Mouse (Mus musculus) heart, embryonic 16.5 days (tissue): ENCODE data around the gene Acadvl. TPM values are rescaled to one million over a fixed set of nuclear protein-coding genes. Genes with fewer than 3 reads are reported as not detected.

Experiments
- ATAC-seq: fragments of 200-750 bp; cut with Nextera tagmentation; replicated peaks from 2 replicates; pipeline ENCODE4 v1.8.0; 2017; ENCODE audit warnings: moderate number of reproducible peaks; ENCODE audit not compliant: insufficient read depth, low FRiP score; ENCODE audit errors: extremely low read depth
- H3K27ac ChIP-seq: fragments of 300-500 bp; sonication (generic); 2 replicates; pipeline ENCODE4 v1.5.1; 2014; ENCODE audit warnings: mild to moderate bottlenecking, low read length, control low read depth, moderate library complexity
- H3K27me3 ChIP-seq: fragments of 300-500 bp; sonication (generic); 2 replicates; pipeline ENCODE4 v1.6.1; 2014; ENCODE audit warnings: low read length, mixed read lengths; ENCODE audit not compliant: control insufficient read depth, insufficient read depth
- H3K36me3 ChIP-seq: fragments of 300-500 bp; sonication (generic); 2 replicates; pipeline ENCODE4 v1.6.1; 2014; ENCODE audit not compliant: control insufficient read depth, insufficient read depth
- H3K4me1 ChIP-seq: fragments of 300-500 bp; sonication (generic); 2 replicates; pipeline ENCODE4 v1.6.1; 2014; ENCODE audit warnings: low read length, mixed read lengths; ENCODE audit not compliant: control insufficient read depth, insufficient read depth
- H3K4me2 ChIP-seq: fragments of 300-500 bp; sonication (generic); 2 replicates; pipeline ENCODE4 v1.6.1; 2014; ENCODE audit warnings: low read depth, mild to moderate bottlenecking, control low read depth, low read length
- H3K4me3 ChIP-seq: fragments of 300-500 bp; sonication (generic); 2 replicates; pipeline ENCODE4 v1.5.1; 2014; ENCODE audit warnings: mild to moderate bottlenecking, control low read depth, low read length
- H3K9ac ChIP-seq: fragments of 300-500 bp; sonication (generic); 2 replicates; pipeline ENCODE4 v1.6.1; 2014; ENCODE audit warnings: low read length, control low read depth
- H3K9me3 ChIP-seq: fragments of 300-500 bp; sonication (generic); replicated peaks from 2 replicates; pipeline ENCODE4 v1.6.1; 2016; ENCODE audit warnings: low read length; ENCODE audit not compliant: control insufficient read depth
- WGBS: fragments of 180-500 bp; shearing (Covaris S2); extraction: QIAGEN DNeasy Blood & Tissue Kit; methylation state at CpG from one replicate; pipeline ENCODE4 v1.1.7; 2014; 5-methylcytosine and 5-hydroxymethylcytosine counted together
- polyA plus RNA-seq: library from polyadenylated mRNA; unstranded; fragments of >200 nt; fragmentation: Nextera tagmentation; extraction: Ambion mirVana; gene quantifications from 2 replicates; pipeline ENCODE4 v1.2.1, GENCODE M21; 2015

The Acadvl gene
- 276 and 298 TPM in 2 replicates for polyA plus RNA-seq

GRCm38 (mm10) chr11:70014880-70015558, at the start of gene Acadvl:
Acadvl (minus strand) TSS chr11:70015411.
- H3K27me3 ChIP-seq: no peaks in the 10 kb centered on the region
- peaks cover 30% of the 10 kb centered on the region for H3K36me3 ChIP-seq
- peaks cover 32% of the 10 kb centered on the region for H3K4me1 ChIP-seq
- peak within 1 kb of the TSS; percentile 85 for H3K4me3 ChIP-seq
- ATAC-seq: peak; percentile 85
- peak within 1 kb of the TSS; percentile 66 for H3K4me2 ChIP-seq
- H3K9ac ChIP-seq: peak within 1 kb of the TSS; percentile 85
- no peaks in the 10 kb centered on the region for H3K9me3 ChIP-seq
- WGBS: under 1% methylated on average over 35 of the region's 35 CpGs
- peak within 1 kb of the TSS; percentile 84 for H3K27ac ChIP-seq

GRCm38 (mm10) chr11:70063053-70063452, 47.8 kb upstream of the Acadvl start:
- WGBS: 72% methylated on average over 3 of the region's 3 CpGs
- no peak overlapping the region for H3K4me3 ChIP-seq
- H3K9ac ChIP-seq: no peak overlapping the region
- ATAC-seq: no peak
- H3K9me3 ChIP-seq: no peaks in the 10 kb centered on the region; the same call in 1 of the 2 replicates
- no peaks in the 10 kb centered on the region for H3K27me3 ChIP-seq
- no peak overlapping the region for H3K27ac ChIP-seq
- no peak overlapping the region for H3K4me2 ChIP-seq
- no peaks in the 10 kb centered on the region for H3K36me3 ChIP-seq
- no peaks in the 10 kb centered on the region for H3K4me1 ChIP-seq

DNA sequence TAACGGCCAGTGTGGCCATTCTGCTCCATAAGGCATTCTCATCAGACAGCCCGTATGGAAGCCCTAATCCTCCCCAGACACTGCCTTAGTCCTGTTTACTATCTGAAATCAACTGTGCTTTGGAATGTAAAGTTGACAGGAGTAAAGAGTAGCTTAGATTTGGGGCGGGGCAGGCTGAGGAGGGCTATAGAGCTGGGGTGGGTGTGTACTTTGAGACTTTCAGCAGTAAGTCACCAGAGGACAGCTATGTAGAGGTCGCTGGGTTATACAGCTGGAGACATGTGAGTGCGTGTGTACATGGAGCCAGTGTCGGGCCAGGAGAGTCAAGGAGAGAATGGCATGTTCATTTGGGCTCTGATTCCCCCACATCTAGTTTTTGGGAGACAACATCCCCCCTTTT, 44.7 kb upstream of the Acadvl start:
- ATAC-seq: no peak
- Histone ChIP-seq H3K9ac (no peak overlapping the region), H3K27ac (no peak overlapping the region), H3K36me3 (no peaks in the 10 kb centered on the region), H3K4me3 (no peak overlapping the region), H3K4me2 (no peak overlapping the region), H3K27me3 (peaks cover 2% of the 10 kb centered on the region; the same call in 1 of the 2 replicates), H3K9me3 (no peaks in the 10 kb centered on the region; the same call in 1 of the 2 replicates), H3K4me1 (no peaks in the 10 kb centered on the region)
- WGBS: 26% methylated on average over 6 of the region's 6 CpGs

DNA sequence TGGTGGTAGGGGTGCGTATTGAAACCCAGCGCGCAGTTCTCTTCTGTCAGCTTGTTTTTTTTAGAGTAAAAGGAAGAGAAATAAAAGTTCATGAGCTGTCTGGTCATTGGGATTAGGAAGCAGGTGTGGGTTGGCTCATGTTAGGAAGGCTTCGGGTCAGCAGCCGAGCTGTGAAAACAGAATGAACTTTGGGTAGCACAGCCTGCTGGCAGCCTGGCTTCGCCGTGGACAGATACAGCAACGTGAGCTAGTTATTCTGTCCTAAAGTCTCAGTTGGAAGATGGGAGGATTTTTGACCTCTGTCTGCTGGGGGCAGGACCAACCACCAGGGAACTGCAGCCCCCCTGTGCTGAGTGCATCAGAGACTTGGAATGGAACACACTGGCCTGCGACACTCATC, 42.6 kb upstream of the Acadvl start:
- 90% methylated on average over 9 of the region's 9 CpGs for WGBS
- H3K4me1 ChIP-seq: no peaks in the 10 kb centered on the region
- no peak for ATAC-seq
- no peaks in the 10 kb centered on the region for H3K9me3 ChIP-seq
- no peak overlapping the region for H3K27ac ChIP-seq
- peaks cover 2% of the 10 kb centered on the region; the same call in 1 of the 2 replicates for H3K27me3 ChIP-seq
- no peaks in the 10 kb centered on the region for H3K36me3 ChIP-seq
- no peak overlapping the region for H3K4me2 ChIP-seq
- H3K9ac ChIP-seq: no peak overlapping the region
- no peak overlapping the region for H3K4me3 ChIP-seq

GRCm38 (mm10) chr11:70055618-70056214, 40.5 kb upstream of the Acadvl start:
- Histone ChIP-seq H3K27ac (no peak overlapping the region), H3K4me3 (no peak overlapping the region), H3K4me1 (no peaks in the 10 kb centered on the region), H3K36me3 (no peaks in the 10 kb centered on the region), H3K27me3 (peaks cover 2% of the 10 kb centered on the region; the same call in 1 of the 2 replicates), H3K9ac (no peak overlapping the region), H3K9me3 (no peaks in the 10 kb centered on the region), H3K4me2 (peak overlapping the region; percentile 31; the same call in 1 of the 2 replicates)
- WGBS: 22% methylated on average over 18 of the region's 18 CpGs
- no peak for ATAC-seq

- 83% methylated on average over 10 of the region's 10 CpGs for WGBS
- Histone ChIP-seq H3K9me3 (no peaks in the 10 kb centered on the region), H3K4me1 (no peaks in the 10 kb centered on the region), H3K9ac (no peak within 1 kb of the TSS), H3K27ac (no peak within 1 kb of the TSS), H3K4me2 (no peak within 1 kb of the TSS), H3K36me3 (no peaks in the 10 kb centered on the region), H3K27me3 (peaks cover 2% of the 10 kb centered on the region; the same call in 1 of the 2 replicates), H3K4me3 (no peak within 1 kb of the TSS)
- no peak for ATAC-seq
Measured at GRCm38 (mm10) chr11:70053898-70054570, 38.8 kb upstream of the Acadvl start, which contains the start of gene Asgr1. Asgr1 (plus strand) TSS chr11:70054085.

- no peak overlapping the region for H3K9ac ChIP-seq
- ATAC-seq: no peak
- H3K9me3 ChIP-seq: no peaks in the 10 kb centered on the region
- H3K4me1 ChIP-seq: no peaks in the 10 kb centered on the region
- peaks cover 2% of the 10 kb centered on the region; the same call in 1 of the 2 replicates for H3K27me3 ChIP-seq
- 61% methylated on average over 7 of the region's 7 CpGs for WGBS
- no peak overlapping the region for H3K27ac ChIP-seq
- no peaks in the 10 kb centered on the region for H3K36me3 ChIP-seq
- no peak overlapping the region for H3K4me2 ChIP-seq
- no peak overlapping the region for H3K4me3 ChIP-seq
Measured at GRCm38 (mm10) chr11:70053156-70053555, 37.9 kb upstream of the Acadvl start.

- H3K9me3 ChIP-seq: no peaks in the 10 kb centered on the region
- H3K4me3 ChIP-seq: no peak overlapping the region
- no peaks in the 10 kb centered on the region for H3K4me1 ChIP-seq
- no peak overlapping the region for H3K27ac ChIP-seq
- no peak overlapping the region for H3K9ac ChIP-seq
- H3K36me3 ChIP-seq: no peaks in the 10 kb centered on the region
- no peak overlapping the region for H3K4me2 ChIP-seq
- ATAC-seq: no peak
- no peaks in the 10 kb centered on the region for H3K27me3 ChIP-seq
- 51% methylated on average over 10 of the region's 10 CpGs for WGBS
Measured at GRCm38 (mm10) chr11:70049816-70050215, 34.6 kb upstream of the Acadvl start.

- no peaks in the 10 kb centered on the region for H3K4me1 ChIP-seq
- H3K36me3 ChIP-seq: no peaks in the 10 kb centered on the region
- H3K9me3 ChIP-seq: no peaks in the 10 kb centered on the region
- H3K4me3 ChIP-seq: no peak overlapping the region
- no peak for ATAC-seq
- H3K4me2 ChIP-seq: no peak overlapping the region
- H3K27ac ChIP-seq: no peak overlapping the region
- 73% methylated on average over 6 of the region's 6 CpGs for WGBS
- H3K9ac ChIP-seq: no peak overlapping the region
- H3K27me3 ChIP-seq: no peaks in the 10 kb centered on the region
Measured at GRCm38 (mm10) chr11:70049366-70049765, 34.2 kb upstream of the Acadvl start.
